In the genomic region with DNA sequence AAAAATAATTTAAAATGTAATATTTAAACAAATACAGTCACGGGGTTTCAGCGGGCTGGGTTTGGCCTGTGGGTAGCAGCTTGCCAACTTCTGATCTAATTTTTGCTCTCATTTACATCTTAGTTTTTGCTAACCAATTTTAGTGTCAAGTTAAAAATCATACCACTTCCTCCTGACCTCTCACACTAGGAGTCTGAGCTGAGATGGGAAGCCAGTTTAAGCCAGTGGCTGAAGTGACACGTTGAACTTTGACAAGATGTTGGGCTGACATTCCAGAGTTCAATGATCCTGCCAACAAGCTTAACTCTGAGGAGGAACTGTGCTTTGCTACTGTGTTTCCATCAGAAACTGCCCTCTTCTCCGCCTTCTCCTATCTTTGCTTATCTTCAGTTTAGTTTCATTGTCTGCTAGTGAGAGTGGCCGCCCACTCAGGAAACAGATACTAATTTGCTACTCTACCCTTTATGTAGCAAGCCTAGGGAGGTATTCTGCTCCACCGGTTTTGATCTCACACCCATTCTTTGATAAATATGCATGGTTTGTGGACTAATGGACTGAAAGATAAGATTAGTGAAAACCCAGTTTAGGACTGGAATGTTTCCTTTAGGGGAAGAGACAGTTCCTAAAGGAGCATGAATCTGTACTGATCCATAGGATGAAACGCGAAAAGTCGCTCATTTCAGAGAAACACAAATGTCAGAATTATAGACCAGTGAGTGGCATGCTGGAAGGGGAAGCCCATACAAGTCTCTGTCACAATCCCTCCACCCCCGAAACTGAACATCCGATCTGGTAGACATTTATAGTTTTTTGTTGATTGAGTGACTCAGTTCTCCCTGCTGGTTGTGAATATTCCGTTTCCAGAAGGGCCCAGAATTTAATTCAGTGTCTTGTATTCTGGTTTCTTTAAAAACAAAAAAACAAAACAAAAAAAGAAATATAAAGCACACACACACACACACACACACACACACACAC, we compare ENCODE assay signal across 8 mouse cellular contexts. TPM values are rescaled to one million over a fixed set of nuclear protein-coding genes. Genes with fewer than 3 reads are reported as not detected.
DNase-seq lines count a peak whose midpoint lies in the region; ATAC-seq and TF ChIP-seq lines count a peak whose summit lies in the region.

No protein-coding gene starts in this region.

- WGBS in heart, adult 2 months: 25% methylated on average over 12 of the region's 12 CpGs
- WGBS in hindbrain, embryonic 14.5 days: 44% methylated on average over 12 of the region's 12 CpGs
- 12% methylated on average over 12 of the region's 12 CpGs for WGBS in liver, adult 2 months
- WGBS in midbrain, postnatal 0 days: 38% methylated on average over 12 of the region's 12 CpGs

- H3K4me3 ChIP-seq in heart, adult 2 months: peak overlapping the region; percentile 80
- peak overlapping the region; percentile 97 for H3K4me3 ChIP-seq in hindbrain, embryonic 14.5 days (replicated peaks; ENCODE audit: low read length)
- peak overlapping the region; percentile 99 for H3K4me3 ChIP-seq in liver, adult 2 months (ENCODE audit: insufficient read depth, low read depth, low read length)
- peak overlapping the region; percentile 76 for H3K4me3 ChIP-seq in midbrain, postnatal 0 days (ENCODE audit: low read depth, low read length)

- H3K36me3 ChIP-seq in heart, adult 2 months (ENCODE audit: control insufficient read depth, insufficient read depth, low read length): peaks cover 16% of the 10 kb centered on the region
- no peaks in the 10 kb centered on the region for H3K36me3 ChIP-seq in hindbrain, embryonic 14.5 days (replicated peaks; ENCODE audit: control insufficient read depth, insufficient read depth)
- no peaks in the 10 kb centered on the region for H3K36me3 ChIP-seq in liver, adult 2 months (ENCODE audit: control insufficient read depth, insufficient read depth, low read length)
- no peaks in the 10 kb centered on the region for H3K36me3 ChIP-seq in midbrain, postnatal 0 days (ENCODE audit: insufficient read depth, low read length)

- H3K27ac ChIP-seq in heart, adult 2 months: peak overlapping the region; percentile 92
- peak overlapping the region; percentile 98 for H3K27ac ChIP-seq in hindbrain, embryonic 14.5 days
- H3K27ac ChIP-seq in liver, adult 2 months (replicated peaks; ENCODE audit: insufficient read depth, low read depth, low read length): peak overlapping the region; percentile 79
- H3K27ac ChIP-seq in midbrain, postnatal 0 days (ENCODE audit: low read depth, low read length): peak overlapping the region; percentile 98

- peak overlapping the region; percentile 46 for H3K9ac ChIP-seq in heart, adult 2 months (ENCODE audit: low read depth, low read length)
- peak overlapping the region; percentile 99 for H3K9ac ChIP-seq in hindbrain, embryonic 14.5 days
- peak overlapping the region; percentile 49; the same call in 1 of the 2 replicates for H3K9ac ChIP-seq in liver, adult 2 months (ENCODE audit: low read depth, low read length)
- H3K9ac ChIP-seq in midbrain, postnatal 0 days (replicated peaks; ENCODE audit: low read length, poor library complexity, severe bottlenecking): peak overlapping the region; percentile 98; the same call in 1 of the 2 replicates

- no peak for TF ChIP-seq EP300 in heart, adult 2 months (IDR thresholded peaks at IDR 0.05; ENCODE audit: insufficient read depth, low read depth, low read length)

- TF ChIP-seq POLR2A in heart, adult 2 months (IDR thresholded peaks at IDR 0.05; ENCODE audit: insufficient read depth, low read depth, low read length): no peak
- TF ChIP-seq POLR2A in liver, adult 2 months (IDR thresholded peaks at IDR 0.05; ENCODE audit: extremely low read depth, insufficient read depth, low read length): no peak

- DNase-seq in heart, adult 2 months: peak; percentile 20 to 29
- no peak for DNase-seq in heart, postnatal 25 days (ENCODE audit: low spot score)
- peak; percentile 8 for DNase-seq in embryo, embryonic 9.5 days (ENCODE audit: extremely low spot score)
- peak; percentile 33 for DNase-seq in hindbrain, embryonic 14.5 days (ENCODE audit: low spot score)
- DNase-seq in liver, adult 2 months (ENCODE audit: extremely low read depth, low read depth, low spot score): peak; percentile 94
- DNase-seq in midbrain, postnatal 0 days (ENCODE audit: low spot score): no peak
- no peak for DNase-seq in gastrocnemius, postnatal 36 days
- no peak for DNase-seq in cerebellum, adult 18-20 months

- no peaks in the 10 kb centered on the region for H3K79me2 ChIP-seq in heart, adult 2 months (replicated peaks; ENCODE audit: control insufficient read depth, insufficient read depth, low read length)
- H3K79me2 ChIP-seq in liver, adult 2 months (ENCODE audit: control insufficient read depth, insufficient read depth, low read length): peaks cover 16% of the 10 kb centered on the region

- intact Hi-C loops in heart, adult 2 months (cut with DNase I): no loop called here
- intact Hi-C loops in heart, postnatal 25 days (cut with DNase I): no loop called here
- intact Hi-C loops in gastrocnemius, postnatal 36 days (cut with DNase I): loop anchor here (10.0 kb wide), 1 partner anchor 47 kb away; no protein-coding TSS in a partner anchor

- H3K4me2 ChIP-seq in hindbrain, embryonic 14.5 days (replicated peaks): peak overlapping the region; percentile 64
- H3K4me2 ChIP-seq in midbrain, postnatal 0 days (ENCODE audit: low read depth, low read length, poor library complexity, severe bottlenecking): peak overlapping the region; percentile 59

- no peak for TF ChIP-seq CTCF in heart, adult 2 months (IDR thresholded peaks at IDR 0.05)
- no peak for TF ChIP-seq CTCF in liver, adult 2 months (IDR thresholded peaks at IDR 0.05; ENCODE audit: low read depth, low read length)
- TF ChIP-seq CTCF in midbrain, postnatal 0 days (IDR thresholded peaks at IDR 0.05): no peak

- peaks cover 13% of the 10 kb centered on the region for H3K4me1 ChIP-seq in heart, adult 2 months (ENCODE audit: control insufficient read depth, insufficient read depth, low read length)
- H3K4me1 ChIP-seq in hindbrain, embryonic 14.5 days (replicated peaks; ENCODE audit: control insufficient read depth, insufficient read depth, low read length): peaks cover 29% of the 10 kb centered on the region
- peaks cover 12% of the 10 kb centered on the region; the same call in 1 of the 2 replicates for H3K4me1 ChIP-seq in liver, adult 2 months (ENCODE audit: control insufficient read depth, insufficient read depth, low read length)
- peaks cover 11% of the 10 kb centered on the region; the same call in 1 of the 2 replicates for H3K4me1 ChIP-seq in midbrain, postnatal 0 days (ENCODE audit: insufficient read depth, low read length)

- H3K27me3 ChIP-seq in heart, adult 2 months (ENCODE audit: control insufficient read depth, insufficient read depth, low read length): no peaks in the 10 kb centered on the region
- H3K27me3 ChIP-seq in hindbrain, embryonic 14.5 days (ENCODE audit: control insufficient read depth, insufficient read depth, low read length): no peaks in the 10 kb centered on the region
- H3K27me3 ChIP-seq in liver, adult 2 months (ENCODE audit: control insufficient read depth, insufficient read depth, low read length): no peaks in the 10 kb centered on the region
- no peaks in the 10 kb centered on the region for H3K27me3 ChIP-seq in midbrain, postnatal 0 days (ENCODE audit: insufficient read depth, low read length)

- H3K9me3 ChIP-seq in hindbrain, embryonic 14.5 days (ENCODE audit: control insufficient read depth, low read length): no peaks in the 10 kb centered on the region
- H3K9me3 ChIP-seq in midbrain, postnatal 0 days (ENCODE audit: low read length): no peaks in the 10 kb centered on the region

- ATAC-seq in hindbrain, embryonic 14.5 days (ENCODE audit: low FRiP score): no peak
- no peak for ATAC-seq in midbrain, postnatal 0 days (ENCODE audit: low FRiP score)

RNA-seq across cellular contexts. Expression of a gene that starts 0.7 kb away (rescaled TPM):
- total RNA-seq in heart, adult 2 months (2021): 10 to 100 TPM; 33.7 to 35.9 TPM
- polyA plus RNA-seq in heart, adult 2 months (2012; rRNA removed): 7.2 and 14.8 TPM in 2 replicates
- 10 to 100 TPM; 40.5 to 42.3 TPM for total RNA-seq in heart, postnatal 25 days (2021)
- 64.5 and 71.9 TPM in 2 replicates for polyA plus RNA-seq in hindbrain, embryonic 14.5 days (2014; fragmentation: Nextera tagmentation; extraction: Ambion mirVana)
- total RNA-seq in liver, adult 2 months (2014; rRNA removed): 26.5 and 27.4 TPM in 2 replicates
- polyA plus RNA-seq in liver, adult 2 months (2012; rRNA removed): 11.8 and 14.5 TPM in 2 replicates
- 59.7 and 85.4 TPM in 2 replicates for total RNA-seq in midbrain, postnatal 0 days (2014; rRNA removed)
- 27.0 and 29.4 TPM in 2 replicates for polyA plus RNA-seq in midbrain, postnatal 0 days (2015; fragmentation: Nextera tagmentation; extraction: Ambion mirVana)
- 10 to 100 TPM; 61.8 to 70.7 TPM for total RNA-seq in gastrocnemius, postnatal 36 days (2021)

RNA-seq across cellular contexts. Expression of a gene that starts 17.9 kb away (rescaled TPM):
- under 1 TPM in 1 of 2 experiments, not detected in 1; 0.70 TPM for total RNA-seq in heart, adult 2 months (2021)
- polyA plus RNA-seq in heart, adult 2 months (2012; rRNA removed): 0.14 and 0.29 TPM in 2 replicates
- under 1 TPM; 0.62 to 0.75 TPM for total RNA-seq in heart, postnatal 25 days (2021)
- 9.6 and 12.4 TPM in 2 replicates for polyA plus RNA-seq in hindbrain, embryonic 14.5 days (2014; fragmentation: Nextera tagmentation; extraction: Ambion mirVana)
- not detected in 2 replicates for total RNA-seq in liver, adult 2 months (2014; rRNA removed)
- polyA plus RNA-seq in liver, adult 2 months (2012; rRNA removed): not detected in 2 replicates
- 0.33 and 1.5 TPM in 2 replicates for total RNA-seq in midbrain, postnatal 0 days (2014; rRNA removed)
- polyA plus RNA-seq in midbrain, postnatal 0 days (2015; fragmentation: Nextera tagmentation; extraction: Ambion mirVana): 0.21 TPM in 1 of 2 replicates, not detected in the other
- not detected for total RNA-seq in gastrocnemius, postnatal 36 days (2021)

Comparison
In these comparisons a context has a peak if more than half of its experiments do, and no peak if none do; other contexts are left out.
1. DNase-seq: peak in heart, adult 2 months (2 of 2), embryo, embryonic 9.5 days (single experiment), hindbrain, embryonic 14.5 days (single experiment) and liver, adult 2 months (single experiment); none in heart, postnatal 25 days (single experiment), midbrain, postnatal 0 days (single experiment), gastrocnemius, postnatal 36 days (0 of 2) and cerebellum, adult 18-20 months (0 of 2).
2. H3K9ac ChIP-seq: peak in every context shown above with its lines; median percentile 99 in hindbrain, embryonic 14.5 days; 98 in midbrain, postnatal 0 days; 49 in liver, adult 2 months; 46 in heart, adult 2 months.
3. Peak in every context shown above with its lines, with median percentiles within 50 percentile points of each other: H3K27ac ChIP-seq and H3K4me3 ChIP-seq.